Mouse (Mus musculus): ENCODE data around the gene Nomo1. TPM values are rescaled to one million over a fixed set of nuclear protein-coding genes. Genes with fewer than 3 reads are reported as not detected.

Nomo1 gene
- total RNA-seq (2021): 60.0 and 64.7 TPM in 2 replicates
- long read RNA-seq, full-length matches to known transcripts: 10 of 28 reads
- long read RNA-seq, partial matches to known transcripts: 15 of 28 reads
- long read RNA-seq, other reads (novel, unspliced or antisense): 3 of 28 reads

DNA sequence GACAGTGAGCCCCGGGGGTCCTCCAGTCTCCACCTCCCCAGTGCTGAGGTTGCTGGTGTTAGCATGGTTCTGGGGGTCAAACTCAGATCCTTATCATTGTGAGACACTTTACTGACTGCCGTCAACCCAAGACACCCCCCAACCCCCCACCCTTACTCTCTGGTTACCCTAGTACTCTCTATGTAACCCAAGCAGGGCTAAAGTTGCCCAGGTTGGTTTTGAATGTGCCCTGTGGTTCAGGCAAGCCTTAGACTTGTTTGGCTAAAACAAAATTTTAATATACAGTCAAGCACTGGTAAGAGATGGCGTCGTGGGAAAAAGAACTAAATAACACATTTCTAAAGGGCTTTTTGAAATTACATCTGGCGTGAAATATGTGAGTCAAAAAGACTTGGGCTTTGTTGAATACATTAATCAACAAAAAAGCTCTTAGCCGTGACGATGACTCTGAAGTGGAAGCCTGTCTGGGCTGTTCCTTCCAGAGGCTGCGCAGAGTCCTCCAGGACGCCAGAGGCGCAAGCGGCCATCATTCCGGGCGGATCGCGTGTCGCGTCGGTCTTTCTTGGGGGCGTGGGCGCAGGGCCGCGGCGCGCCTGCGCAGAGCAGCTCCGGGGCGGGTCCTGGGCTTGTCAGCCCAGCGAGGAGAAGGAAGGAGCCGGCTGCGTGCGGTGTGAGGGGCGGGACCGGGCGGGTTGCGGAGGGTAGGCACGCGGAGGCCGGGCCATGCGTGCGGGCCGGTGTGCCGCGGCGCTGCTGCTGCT lies at the start of gene Nomo1:
Nomo1 (plus strand) TSS at position 590 of the 761 bp plus-strand sequence.
- peak; percentile 96 for DNase-seq

DNA sequence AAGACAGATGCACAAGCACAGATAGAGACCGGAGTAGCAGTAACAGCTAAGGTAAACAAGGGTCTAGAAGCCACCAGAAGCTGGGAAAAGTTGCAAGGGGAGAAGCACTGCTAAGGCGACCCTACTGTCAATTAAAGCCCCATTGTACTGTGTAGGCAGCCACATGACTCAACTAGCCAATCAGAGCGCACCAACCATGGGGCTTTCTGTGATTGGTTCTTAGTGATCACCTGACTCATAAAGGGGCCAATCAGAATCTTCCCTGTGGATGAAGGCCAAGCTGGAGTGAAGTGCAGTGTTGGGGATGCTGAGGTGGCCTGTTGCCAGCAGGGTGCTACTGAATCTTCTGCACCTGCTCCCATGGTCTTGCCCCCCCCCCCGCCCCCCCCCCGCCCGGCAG lies 46.6 kb upstream of the Nomo1 start:
- no peak for DNase-seq

DNA sequence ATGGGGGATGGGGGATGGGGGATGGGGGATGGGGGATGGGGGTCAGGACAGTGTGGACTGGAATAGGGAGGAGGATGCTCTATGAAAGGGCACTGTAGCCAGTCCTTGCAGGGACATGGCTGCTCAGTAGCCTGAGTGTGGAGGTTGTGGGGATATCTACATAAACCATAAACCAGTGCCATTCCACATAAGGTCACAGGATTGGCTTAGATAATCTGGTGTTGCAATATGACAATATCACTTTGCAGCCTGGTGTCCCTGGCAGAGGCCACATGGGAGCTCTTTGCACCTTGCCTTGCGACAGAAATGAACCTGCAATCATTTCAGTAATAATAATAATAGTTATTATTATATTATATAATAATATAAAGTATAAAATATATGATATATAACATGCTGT lies 45.2 kb upstream of the Nomo1 start:
- no peak for DNase-seq

DNA sequence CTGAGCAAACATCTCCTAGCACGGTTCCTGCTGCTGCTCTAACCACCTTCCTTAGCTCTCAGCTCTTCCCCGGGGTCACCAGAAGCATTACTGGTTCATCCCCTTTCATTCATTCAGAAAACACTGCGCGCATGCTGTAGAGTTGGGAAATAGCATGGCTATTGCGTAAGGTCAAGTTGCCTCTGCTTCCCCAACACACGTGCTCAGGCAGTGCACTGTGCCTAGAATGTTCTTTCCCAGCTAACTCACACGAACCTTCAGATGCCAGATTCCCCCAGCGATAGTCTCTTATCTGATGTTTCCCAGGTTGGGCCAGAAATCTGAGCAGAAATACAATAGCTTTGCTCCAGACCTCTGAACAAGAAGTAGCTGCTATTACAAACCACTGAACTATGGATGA lies 41.0 kb upstream of the Nomo1 start:
- DNase-seq: no peak

DNA sequence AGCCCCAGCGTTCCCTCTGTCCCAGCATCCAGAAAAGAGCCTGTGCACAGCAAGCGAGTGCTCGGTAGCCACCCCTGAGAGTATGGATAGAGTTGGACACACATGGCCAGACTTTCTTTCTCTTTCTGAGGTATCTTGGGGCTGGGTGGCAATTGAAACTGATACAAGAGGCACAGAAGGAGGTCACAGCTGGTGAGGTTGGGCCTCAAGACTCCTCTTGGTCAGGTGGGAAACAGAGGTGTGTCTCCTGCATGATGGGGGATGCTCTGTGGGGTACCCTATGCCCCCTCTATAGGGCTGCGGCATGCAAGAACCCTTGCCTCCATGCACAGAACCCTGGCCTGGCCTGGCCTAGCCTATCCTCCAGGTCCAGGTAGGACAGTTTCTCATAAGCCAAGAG lies 32.9 kb upstream of the Nomo1 start:
- no peak for DNase-seq

DNA sequence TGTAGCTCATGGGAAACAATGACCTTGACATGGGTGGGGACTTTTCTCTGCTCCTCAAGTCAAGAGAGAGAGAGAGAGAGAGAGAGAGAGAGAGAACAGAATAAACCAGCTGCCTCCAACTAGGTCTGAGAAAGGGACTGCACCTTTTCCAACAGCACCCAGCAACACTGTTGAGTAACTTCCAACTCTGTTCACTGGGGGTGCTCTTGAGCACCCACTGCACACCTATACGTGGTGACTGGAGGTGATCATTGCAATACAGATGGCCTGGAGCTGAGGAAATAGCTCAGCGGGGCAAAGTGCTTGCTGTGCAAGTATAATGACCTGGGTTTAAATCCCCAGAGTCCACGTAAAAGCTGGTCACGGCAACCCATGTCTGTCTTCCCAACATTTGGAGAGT lies 30.8 kb upstream of the Nomo1 start:
- DNase-seq: no peak

DNA sequence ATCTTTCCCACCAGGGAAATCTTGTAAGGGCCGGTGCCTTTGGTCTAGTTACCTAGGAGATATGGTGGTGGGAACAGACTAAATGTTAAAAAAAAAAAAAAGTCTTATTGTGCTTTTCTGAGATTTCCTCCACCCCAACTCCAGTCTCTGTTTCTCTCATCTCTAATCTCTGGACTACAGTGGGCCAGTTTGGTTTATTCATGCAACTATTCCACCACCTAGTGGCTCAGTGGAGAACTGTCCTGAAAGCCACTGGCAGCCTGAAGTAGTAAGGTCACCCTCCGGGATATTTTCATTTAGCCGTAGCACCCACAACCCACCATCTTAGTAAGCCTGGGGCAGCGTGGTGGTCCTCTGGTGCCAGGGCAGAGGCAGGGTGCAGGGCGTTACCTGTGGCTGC lies 23.9 kb upstream of the Nomo1 start:
- DNase-seq: peak; percentile 45

DNA sequence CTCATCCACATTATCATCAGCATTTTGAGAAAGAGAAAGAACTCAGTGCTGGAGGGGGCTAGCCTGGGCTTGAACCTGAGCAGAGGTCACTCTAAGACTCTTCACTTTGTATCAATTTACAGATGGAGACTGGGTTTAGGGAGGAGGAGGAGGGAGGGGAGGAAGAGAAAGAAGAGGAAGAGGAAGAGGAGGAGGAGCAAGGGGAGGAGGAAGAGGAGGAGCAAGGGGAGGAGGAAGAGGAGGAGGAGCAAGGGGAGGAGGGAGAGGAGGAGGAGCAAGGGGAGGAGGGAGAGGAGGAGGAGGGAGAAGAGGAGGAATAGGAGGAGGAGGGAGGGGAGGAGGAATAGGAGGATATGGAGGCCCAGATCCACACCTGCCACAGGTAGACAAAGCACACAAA lies 21.4 kb upstream of the Nomo1 start:
- DNase-seq: no peak

DNA sequence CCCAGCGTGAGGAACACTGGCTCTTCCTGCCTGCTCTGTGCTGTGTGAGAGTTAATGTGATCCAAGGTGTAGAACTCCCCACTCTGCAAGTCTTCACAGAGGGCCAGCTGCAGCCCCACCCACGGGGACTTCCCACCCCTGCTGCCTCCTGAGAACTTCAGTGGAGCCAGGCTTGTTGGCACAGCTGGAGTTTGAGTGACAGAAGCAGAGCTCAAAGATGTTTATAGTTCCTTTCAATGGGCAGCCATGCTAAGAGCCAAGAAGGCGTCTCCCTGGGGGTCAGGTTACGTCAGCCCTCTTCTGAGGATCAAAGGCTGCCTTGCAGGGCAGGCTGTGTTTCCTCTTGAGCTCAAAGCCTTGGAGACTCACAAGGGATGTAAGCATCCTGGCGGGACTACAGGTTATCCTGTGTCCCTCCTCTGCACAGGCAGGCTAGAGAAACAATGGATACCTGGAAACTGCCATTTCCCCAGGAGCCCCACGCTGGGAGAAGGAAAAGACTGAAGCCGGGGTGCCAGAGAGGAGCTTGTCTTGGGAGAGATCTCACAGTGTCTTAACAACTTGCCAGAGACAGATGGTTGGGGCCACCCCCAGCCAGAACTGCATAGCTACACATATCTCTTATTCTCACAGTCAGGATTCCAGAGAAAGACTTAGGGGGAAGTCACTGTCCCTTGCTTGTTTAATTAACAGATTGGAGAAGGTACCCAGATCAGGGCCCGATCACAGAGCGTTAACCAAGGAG lies 20.1 kb upstream of the Nomo1 start:
- peak; percentile 37 for DNase-seq

DNA sequence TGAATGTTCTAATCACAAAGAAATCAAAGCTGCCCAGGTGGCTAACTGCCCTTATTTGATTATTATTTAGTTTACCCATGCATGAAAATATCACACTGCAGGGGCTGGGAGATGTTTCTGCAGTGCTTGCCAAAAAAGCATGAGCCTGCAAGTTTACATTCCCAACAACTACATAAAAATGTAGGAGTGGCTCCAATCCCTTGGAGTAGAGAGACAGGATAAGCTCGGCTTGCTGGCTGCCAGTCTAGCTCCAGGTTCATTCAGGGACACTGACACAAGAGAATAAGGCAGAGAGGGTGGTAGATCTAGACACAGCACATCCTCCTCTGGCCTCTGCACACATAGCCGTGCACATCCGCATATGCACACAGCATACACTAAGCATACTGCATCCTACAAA lies 13.9 kb upstream of the Nomo1 start:
- no peak for DNase-seq

DNA sequence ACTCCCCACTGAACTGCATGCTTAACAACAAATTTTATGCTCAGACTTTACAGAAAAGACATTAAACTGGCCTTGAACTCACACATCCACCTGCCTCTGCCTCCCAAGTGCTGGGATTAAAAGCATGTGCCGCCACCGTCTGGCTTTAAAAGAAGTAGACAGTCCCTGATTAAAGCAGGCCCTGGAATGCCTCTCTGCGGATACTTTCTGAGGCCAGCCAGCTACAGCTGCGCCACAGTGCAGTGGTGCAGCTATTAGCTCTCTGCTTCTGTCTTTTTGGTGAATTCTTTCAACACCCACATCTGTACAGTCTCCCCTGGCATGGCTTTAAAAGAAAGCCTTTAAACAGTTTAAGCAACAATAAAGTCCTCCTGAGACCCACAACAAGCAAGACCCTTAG lies 11.5 kb upstream of the Nomo1 start:
- DNase-seq: no peak

DNA sequence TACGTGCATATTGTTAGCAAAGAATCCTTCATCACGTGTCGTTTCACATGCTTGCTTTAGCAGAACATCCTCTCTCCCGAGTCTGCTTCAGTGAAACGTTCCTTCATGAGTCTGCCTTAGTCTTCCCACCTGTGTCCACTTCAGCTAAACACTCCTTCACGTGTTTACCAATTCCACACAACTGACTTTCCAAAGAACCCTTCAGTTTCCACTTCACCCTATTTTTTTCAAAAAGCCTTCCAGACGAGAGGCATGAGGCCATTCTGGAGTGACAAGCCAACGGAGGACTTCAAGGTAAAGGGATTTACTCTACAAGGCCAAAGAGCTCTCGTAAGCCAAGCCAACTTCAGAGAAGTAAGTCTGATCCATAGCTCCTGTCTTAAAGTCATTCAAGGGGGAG lies 8.1 kb upstream of the Nomo1 start:
- no peak for DNase-seq

DNA sequence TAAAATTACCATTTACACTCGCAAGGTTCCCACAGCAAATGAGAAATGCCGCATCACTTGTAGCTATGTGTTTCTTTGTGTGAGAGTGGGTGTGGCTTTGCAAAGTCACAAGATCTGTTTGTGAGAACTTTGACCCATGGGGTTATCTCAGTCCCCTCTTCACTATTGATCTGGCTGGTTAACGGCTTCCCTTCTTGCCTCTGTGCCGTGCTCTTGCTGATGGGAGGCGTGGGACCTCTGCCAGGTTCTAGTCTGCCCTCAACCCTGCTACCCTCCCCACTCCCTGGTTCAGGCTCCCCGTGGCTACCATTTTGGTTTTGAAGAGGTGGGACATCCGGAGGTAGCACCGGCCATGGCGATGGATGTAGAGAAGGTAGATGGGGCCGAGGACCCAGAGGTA lies 4.8 kb upstream of the Nomo1 start:
- no peak for DNase-seq

DNA sequence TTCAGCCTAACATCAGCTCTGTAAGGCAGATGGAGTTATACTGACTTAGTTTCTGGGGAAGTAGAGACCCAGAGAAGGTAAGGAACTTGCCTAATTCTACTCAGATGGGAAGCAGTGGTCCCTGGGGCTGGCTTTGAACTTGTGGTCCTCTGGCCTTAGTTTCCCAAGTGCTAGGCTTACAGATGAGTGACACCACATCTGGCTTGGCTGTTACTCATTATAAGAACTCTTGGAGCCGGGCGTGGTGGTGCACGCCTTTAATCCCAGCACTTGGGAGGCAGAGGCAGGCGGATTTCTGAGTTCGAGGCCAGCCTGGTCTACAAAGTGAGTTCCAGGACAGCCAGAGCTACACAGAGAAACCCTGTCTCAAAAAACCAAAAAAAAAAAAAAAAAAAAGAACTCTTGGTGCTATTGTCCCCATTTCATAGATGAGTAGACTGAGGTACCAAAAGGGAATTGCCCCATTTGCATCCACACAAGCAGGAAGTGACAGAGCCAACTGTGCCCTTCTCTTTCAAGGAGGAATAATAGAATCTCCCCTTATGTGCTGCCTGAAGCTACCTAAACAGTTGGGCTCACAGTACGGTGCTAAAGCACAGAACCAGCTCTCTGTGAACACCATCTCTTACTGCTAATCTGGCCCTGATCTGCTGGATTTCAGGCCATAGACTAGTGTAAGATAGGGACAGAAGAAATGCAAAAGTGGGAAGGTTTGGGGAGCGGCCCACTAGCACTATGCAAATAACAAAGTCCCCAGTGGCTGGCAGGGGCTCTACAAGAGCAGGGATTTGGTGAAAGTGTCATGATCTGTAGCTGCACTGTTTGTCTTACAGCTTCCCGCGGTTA lies 4.0 kb upstream of the Nomo1 start:
- no peak for DNase-seq

DNA sequence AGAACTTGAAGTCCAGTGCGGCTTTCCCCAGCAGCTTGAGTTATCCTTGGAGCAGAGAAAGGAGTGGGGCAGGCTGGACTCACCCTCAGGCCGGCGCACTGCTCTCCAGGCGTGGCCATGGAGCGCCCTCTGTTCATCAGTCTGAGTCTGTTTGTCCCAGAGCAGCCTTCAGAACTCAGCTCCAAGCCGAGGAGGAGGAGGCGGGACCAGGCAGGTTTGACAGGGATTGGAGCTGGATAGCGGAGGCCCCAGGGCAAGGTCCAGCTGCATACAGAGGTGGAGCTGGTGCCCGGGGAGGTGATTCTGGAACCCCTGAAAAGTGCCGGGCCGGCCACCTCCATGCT lies 3.4 kb upstream of the Nomo1 start, which contains the start of gene Abcc6:
Abcc6 (minus strand) TSS at position 158 of the 344 bp plus-strand sequence.
- DNase-seq: no peak

DNA sequence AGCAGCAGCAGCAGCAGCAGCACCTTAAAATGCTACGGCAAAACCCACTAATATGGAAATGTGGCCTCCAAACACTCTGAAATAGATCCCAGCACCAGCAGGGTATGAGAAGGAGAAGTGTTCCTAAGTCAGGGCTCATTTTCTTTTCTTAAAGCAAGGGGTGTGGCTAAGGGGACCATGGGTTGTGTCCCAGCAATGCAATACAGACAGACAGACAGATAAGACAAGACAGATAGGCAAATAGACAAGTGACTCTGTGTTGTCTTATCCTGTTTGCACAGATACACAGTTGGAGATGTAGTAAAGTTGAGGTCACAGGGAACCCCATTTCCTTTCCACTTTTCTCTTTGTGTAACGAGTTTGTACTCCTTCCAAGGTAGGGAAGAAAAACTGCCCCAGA lies 2.4 kb upstream of the Nomo1 start:
- no peak for DNase-seq

DNA sequence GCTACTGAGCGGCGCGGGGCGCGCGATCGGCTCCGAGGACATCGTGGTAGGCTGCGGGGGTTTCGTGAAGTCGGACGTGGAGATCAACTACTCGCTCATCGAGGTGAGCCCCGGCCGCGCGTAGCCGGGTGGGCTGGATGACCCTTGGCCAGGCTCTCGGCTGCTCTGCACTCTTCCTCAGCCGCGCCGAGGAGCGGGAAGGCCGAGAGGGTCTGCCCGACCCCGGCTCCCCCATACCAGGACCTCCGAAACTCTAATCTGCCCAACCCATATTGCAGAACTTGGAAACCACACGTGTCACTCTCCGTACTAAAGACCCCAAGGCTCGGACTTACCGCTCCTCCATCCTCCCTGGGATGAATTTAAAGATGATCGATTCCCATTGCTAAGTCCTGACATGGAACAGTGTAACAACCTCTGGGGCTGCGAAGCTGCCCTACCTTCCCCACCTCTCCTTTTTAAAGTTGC lies 406 bp downstream of the Nomo1 start:
- no peak for DNase-seq

DNA sequence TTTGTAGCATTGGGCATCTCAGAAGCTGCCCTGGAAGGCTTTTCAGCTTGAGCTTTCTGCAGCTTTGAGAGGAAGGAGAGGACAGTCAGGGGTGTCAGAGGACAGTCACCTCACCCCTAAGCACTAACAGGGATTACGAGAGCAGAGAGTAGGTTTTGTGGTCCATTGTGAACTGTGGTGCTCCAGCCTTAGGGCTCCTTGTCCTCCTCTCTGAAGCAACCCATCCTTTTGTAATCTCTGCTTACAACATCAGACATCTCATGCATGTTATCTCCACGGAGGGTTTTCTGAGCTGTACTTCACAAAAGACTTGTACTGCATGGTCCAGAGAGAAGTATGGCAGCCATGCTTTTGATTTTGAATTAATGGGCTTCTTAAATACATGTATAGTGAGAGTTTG lies 1.5 kb downstream of the Nomo1 start:
- no peak for DNase-seq

DNA sequence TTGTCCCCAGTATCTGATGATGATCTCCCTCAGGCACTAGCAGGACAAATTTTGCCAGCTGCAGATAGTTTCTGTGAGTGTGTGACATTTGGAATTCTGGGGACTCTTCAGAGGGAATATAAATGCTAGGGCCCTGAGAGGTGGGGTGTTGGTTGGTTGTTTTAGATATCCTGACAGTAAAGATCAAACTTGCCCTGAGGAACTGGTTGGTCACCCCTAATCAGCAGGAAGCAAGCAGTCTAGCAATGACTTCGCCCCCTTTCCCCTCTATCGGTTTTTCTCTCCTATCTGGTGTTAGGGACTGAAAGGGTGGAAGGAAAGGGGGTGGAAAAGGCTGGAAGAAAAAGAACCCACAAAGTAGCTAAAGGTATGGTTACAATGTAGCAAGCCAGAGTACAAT lies 2.0 kb downstream of the Nomo1 start:
- no peak for DNase-seq

DNA sequence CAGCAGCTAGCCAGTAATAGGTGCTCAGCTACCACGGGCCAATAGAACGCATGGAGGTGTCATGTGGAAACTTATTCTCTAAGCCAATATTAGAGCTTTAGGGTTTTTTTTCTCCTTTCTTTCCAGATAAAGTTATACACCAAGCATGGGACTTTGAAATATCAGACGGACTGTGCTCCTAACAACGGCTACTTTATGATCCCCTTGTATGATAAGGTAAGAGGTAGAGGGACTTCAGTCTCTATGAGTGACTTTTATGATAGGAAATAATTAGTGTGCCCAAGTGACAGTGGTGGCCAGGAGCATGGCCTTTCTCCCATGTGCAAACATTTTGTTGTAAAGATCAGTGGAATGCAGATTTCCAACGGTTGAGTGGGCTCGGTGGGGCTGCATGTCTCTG lies 3.9 kb downstream of the Nomo1 start:
- DNase-seq: no peak

DNA sequence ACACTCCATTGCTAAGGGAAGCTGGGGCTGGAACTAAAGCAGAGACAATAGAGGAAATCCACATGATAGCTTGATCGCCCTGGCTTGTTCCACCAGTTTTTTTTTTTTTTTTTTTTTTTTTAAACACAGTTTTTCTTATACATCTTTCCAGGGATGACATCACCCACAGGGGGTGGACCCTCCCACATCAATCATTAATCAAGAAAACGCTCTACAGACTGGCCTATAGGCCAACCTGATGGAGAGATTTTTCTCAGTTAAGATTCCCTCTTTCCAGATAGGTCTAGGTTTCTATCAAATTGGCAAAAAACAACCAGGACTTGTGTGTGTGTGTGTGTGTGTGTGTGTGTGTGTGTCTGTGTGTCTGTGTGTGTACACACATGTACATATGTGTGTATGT lies 6.4 kb downstream of the Nomo1 start:
- DNase-seq: no peak

DNA sequence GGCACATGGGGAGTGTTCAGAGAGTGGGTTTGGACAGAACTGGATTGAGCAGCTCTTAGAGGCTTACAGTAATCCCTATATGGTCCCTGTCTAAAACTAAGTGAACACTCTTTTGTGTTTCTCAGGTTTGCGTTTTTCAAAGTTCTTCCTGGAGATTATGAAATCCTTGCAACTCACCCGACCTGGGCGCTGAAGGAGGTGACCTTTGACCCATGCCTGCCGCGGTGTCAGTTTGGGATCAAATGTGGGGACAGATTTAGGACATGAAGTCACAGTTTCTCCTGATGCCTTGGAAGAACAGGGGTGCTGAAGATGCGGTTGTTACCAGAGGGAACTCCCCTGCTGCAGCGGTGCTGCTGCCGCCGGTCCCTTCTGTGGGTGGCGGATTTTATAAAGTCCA lies 10.6 kb downstream of the Nomo1 start:
- no peak for DNase-seq

DNA sequence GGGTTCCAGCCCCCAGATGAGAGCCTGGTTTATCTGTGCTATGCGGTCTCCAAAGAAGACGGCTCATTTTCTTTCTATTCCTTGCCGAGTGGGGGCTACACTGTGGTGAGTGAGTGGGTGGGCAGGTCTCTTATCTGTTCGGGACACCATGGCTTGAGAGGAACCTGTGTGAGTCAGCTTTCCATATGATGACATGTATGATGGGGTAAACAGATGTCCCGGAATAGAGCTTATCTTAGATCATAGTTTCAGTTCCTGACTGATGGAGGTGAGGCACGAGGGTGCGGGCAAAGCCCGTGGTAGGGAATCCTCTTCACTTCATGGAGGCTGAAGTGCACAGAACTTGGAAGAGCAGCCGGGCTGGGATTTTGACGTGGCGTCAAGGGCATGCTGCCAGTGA lies 12.4 kb downstream of the Nomo1 start:
- DNase-seq: peak; percentile 27

Measured in adrenal gland, postnatal 25 days (tissue).